Mouse (Mus musculus): ENCODE results near the gene 4930469K13Rik.
A peak's percentile ranks its signal among the peaks of the same experiment; 100 is the strongest.

DNA sequence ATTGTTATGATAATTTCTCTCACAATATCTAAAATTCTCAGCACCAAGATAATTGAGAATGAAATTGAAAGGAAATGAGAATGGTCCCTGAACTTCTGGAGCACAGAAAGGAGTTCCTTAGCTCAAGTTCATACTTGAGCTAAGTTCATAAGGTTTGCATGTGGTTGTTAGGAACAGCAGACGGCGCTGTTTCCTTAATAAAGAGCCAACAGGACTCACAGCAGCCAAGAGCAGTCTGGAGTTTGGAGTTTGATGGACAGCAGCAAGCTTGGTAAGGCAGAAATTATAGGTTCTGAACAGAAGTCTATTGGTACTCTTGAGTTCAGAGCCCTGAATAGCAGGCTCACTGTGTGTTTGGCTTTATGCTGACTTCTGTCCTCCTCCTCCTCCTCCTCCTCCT, 24.8 kb upstream of the 4930469K13Rik start:
- TF ChIP-seq CTCF (IDR thresholded peaks at IDR 0.05; ENCODE audit: low read depth) = peak; percentile 83
- no peak for TF ChIP-seq EP300 (optimal IDR thresholded peaks at IDR 0.05)

Data from stomach, postnatal 0 days (tissue).